Mouse (Mus musculus) kidney, adult 2 months (tissue): Measurements from ENCODE around the gene Olfr544.

Experiments used
- CTCF ChIP-seq: fragments of 200-500 bp; conservative IDR thresholded peaks from 2 replicates; pipeline ENCODE4 v1.5.1; 2011; ENCODE audit warnings: low read depth, mild to moderate bottlenecking, control low read depth, low read length, moderate library complexity, mixed read lengths; ENCODE audit not compliant: insufficient read depth, insufficient read length
- POLR2A ChIP-seq: fragments of 200-500 bp; IDR thresholded peaks from one replicate; pipeline ENCODE4 v1.6.1; 2011; ENCODE audit warnings: low read depth, low read length, control low read depth

DNA sequence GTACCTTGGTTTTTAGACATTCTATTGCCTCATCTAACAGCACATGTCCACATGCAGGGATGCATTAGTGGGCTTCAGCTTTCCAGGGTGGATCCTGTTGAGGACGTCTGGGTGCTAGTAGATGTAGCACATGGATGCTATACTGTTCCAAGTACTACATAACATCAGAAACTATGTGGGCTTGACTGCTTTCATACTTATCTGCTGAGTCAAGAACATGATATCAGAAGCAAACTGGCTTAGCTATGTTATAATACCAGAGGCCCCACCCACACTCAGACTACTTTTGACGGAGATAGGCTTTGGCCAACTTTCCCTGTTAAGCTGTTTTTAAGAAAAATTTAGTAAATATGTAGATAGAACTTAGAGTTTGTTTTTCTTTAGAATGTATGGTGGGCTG is 43.8 kb downstream of the Olfr544 start:
- TF ChIP-seq POLR2A (no peak), CTCF (no peak)
